Mouse (Mus musculus) lung, postnatal 0 days (tissue): ENCODE results near the gene Tmem38a. TPM values are rescaled to one million over a fixed set of nuclear protein-coding genes. Genes with fewer than 3 reads are reported as not detected.

Experiments used
- ATAC-seq: fragments of 200-750 bp; cut with Nextera tagmentation; 2 replicates; pipeline ENCODE4 v1.8.0; 2017; ENCODE audit warnings: moderate library complexity
- DNase-seq: peaks from one replicate; pipeline ENCODE4 v3.0.0-alpha.2; 2016; ENCODE audit warnings: low spot score
- H3K27ac ChIP-seq: fragments of 300-500 bp; sonication (generic); 2 replicates; pipeline ENCODE4 v1.5.1; 2014; ENCODE audit warnings: antibody characterized with exemption, mild to moderate bottlenecking, low read length, mixed read lengths
- H3K27me3 ChIP-seq: fragments of 300-500 bp; sonication (generic); replicated peaks from 2 replicates; pipeline ENCODE4 v1.6.1; 2014; ENCODE audit warnings: low read length, mixed read lengths; ENCODE audit not compliant: insufficient read depth
- H3K36me3 ChIP-seq: fragments of 300-500 bp; sonication (generic); 2 replicates; pipeline ENCODE4 v1.6.1; 2014; ENCODE audit warnings: low read length, mixed read lengths; ENCODE audit not compliant: insufficient read depth
- H3K4me1 ChIP-seq: fragments of 300-500 bp; sonication (generic); 2 replicates; pipeline ENCODE4 v1.6.1; 2014; ENCODE audit warnings: antibody characterized with exemption, low read depth, low read length, mixed read lengths; ENCODE audit not compliant: insufficient read depth
- H3K4me2 ChIP-seq: fragments of 300-500 bp; sonication (generic); replicated peaks from 2 replicates; pipeline ENCODE4 v1.6.1; 2014; ENCODE audit warnings: low read depth, mild to moderate bottlenecking, low read length, moderate library complexity, mixed read lengths
- H3K4me3 ChIP-seq: fragments of 300-500 bp; sonication (generic); 2 replicates; pipeline ENCODE4 v1.5.1; 2014; ENCODE audit warnings: low read depth, low read length
- H3K9ac ChIP-seq: fragments of 300-500 bp; sonication (generic); replicated peaks from 2 replicates; pipeline ENCODE4 v1.6.1; 2014; ENCODE audit warnings: low read depth, mild to moderate bottlenecking
- H3K9me3 ChIP-seq: fragments of 300-500 bp; sonication (generic); 2 replicates; pipeline ENCODE4 v1.6.1; 2016; ENCODE audit warnings: low read length, mixed read lengths
- CTCF ChIP-seq: IDR thresholded peaks from 2 replicates; pipeline ENCODE4 v1.5.1; 2016; ENCODE audit warnings: antibody characterized with exemption, mild to moderate bottlenecking
- EP300 ChIP-seq: IDR thresholded peaks from 2 replicates; pipeline ENCODE4 v1.6.1; 2016; ENCODE audit warnings: antibody characterized with exemption, mild to moderate bottlenecking, control low read depth
- WGBS: fragments of 180-500 bp; shearing (Covaris S2); extraction: QIAGEN DNeasy Blood & Tissue Kit; methylation state at CpG from one replicate; pipeline ENCODE4 v1.1.7; 2014; 5-methylcytosine and 5-hydroxymethylcytosine counted together
- polyA plus RNA-seq: library from polyadenylated mRNA; unstranded; fragments of >200 nt; fragmentation: Nextera tagmentation; extraction: Ambion mirVana; gene quantifications from 2 replicates; pipeline ENCODE4 v1.2.1, GENCODE M21; 2015

Gene Tmem38a
- polyA plus RNA-seq, 1 experiment from 2014 or later = 17.3 TPM

GRCm38 (mm10) chr8:72570633-72571610 is 933 bp upstream of the Tmem38a start, which contains the start of gene Smim7:
TSS of gene Smim7 (minus strand) at chr8:72571088.
- Histone ChIP-seq H3K4me1 (peaks cover 18% of the 10 kb centered on the region), H3K27me3 (no peaks in the 10 kb centered on the region)
- ATAC-seq = peak; percentile 97

GRCm38 (mm10) chr8:72572507-72572906 is 652 bp downstream of the Tmem38a start:
- Histone ChIP-seq H3K9me3 (no peaks in the 10 kb centered on the region), H3K27ac (peak overlapping the region; percentile 95; the same call in 1 of the 2 replicates), H3K4me3 (peak overlapping the region; percentile 50), H3K36me3 (peaks cover 8% of the 10 kb centered on the region; the same call in 1 of the 2 replicates), H3K9ac (peak overlapping the region; percentile 58), H3K4me1 (peaks cover 18% of the 10 kb centered on the region), H3K4me2 (peak overlapping the region; percentile 87), H3K27me3 (no peaks in the 10 kb centered on the region)
- ATAC-seq (no peak), DNase-seq (peak; percentile 16)
- TF ChIP-seq CTCF (no peak), EP300 (no peak)
- 7% methylated on average over 10 of the region's 10 CpGs for WGBS

More at GRCm38 (mm10) chr8:72570633-72571610, 933 bp upstream of the Tmem38a start, which contains the start of gene Smim7:
- Histone ChIP-seq H3K4me3 (peak within 1 kb of the TSS; percentile 50), H3K9ac (peak within 1 kb of the TSS; percentile 58), H3K36me3 (peaks cover 15% of the 10 kb centered on the region; the same call in 1 of the 2 replicates), H3K9me3 (no peaks in the 10 kb centered on the region), H3K4me2 (peak within 1 kb of the TSS; percentile 87), H3K27ac (peak within 1 kb of the TSS; percentile 95)
- 0 out of 2 replicates have a peak, but pooled peaks have one; percentile 3 for TF ChIP-seq CTCF
- TF ChIP-seq EP300 = peak; percentile 57; the same call in 1 of the 2 replicates
- DNase-seq = peak; percentile 99
- under 1% methylated on average over 52 of the region's 52 CpGs for WGBS

- no peak for ATAC-seq
- Histone ChIP-seq H3K9ac (no peak overlapping the region), H3K4me2 (no peak overlapping the region), H3K4me1 (peaks cover 18% of the 10 kb centered on the region), H3K27me3 (no peaks in the 10 kb centered on the region), H3K9me3 (no peaks in the 10 kb centered on the region), H3K4me3 (no peak overlapping the region), H3K27ac (no peak overlapping the region), H3K36me3 (peaks cover under 1% of the 10 kb centered on the region; the same call in 1 of the 2 replicates)
- WGBS = 80% methylated on average over 6 of the region's 6 CpGs
- TF ChIP-seq CTCF (no peak), EP300 (no peak)
- DNase-seq = no peak
Observed at GRCm38 (mm10) chr8:72573450-72573849, 1.6 kb downstream of the Tmem38a start.

GRCm38 (mm10) chr8:72575915-72576314 is 4.1 kb downstream of the Tmem38a start:
- TF ChIP-seq CTCF = no peak
- TF ChIP-seq EP300 = no peak
- no peak for ATAC-seq
- Histone ChIP-seq H3K4me3 (no peak overlapping the region), H3K36me3 (no peaks in the 10 kb centered on the region), H3K4me1 (peaks cover 8% of the 10 kb centered on the region; the same call in 1 of the 2 replicates), H3K4me2 (no peak overlapping the region), H3K27me3 (no peaks in the 10 kb centered on the region), H3K9me3 (no peaks in the 10 kb centered on the region), H3K27ac (no peak overlapping the region), H3K9ac (no peak overlapping the region)
- WGBS = 91% methylated on average over 6 of the region's 6 CpGs
- no peak for DNase-seq

GRCm38 (mm10) chr8:72577266-72577665 is 5.4 kb downstream of the Tmem38a start:
- ATAC-seq = no peak
- Histone ChIP-seq H3K4me1 (peaks cover 6% of the 10 kb centered on the region; the same call in 1 of the 2 replicates), H3K36me3 (no peaks in the 10 kb centered on the region), H3K9ac (no peak overlapping the region), H3K4me3 (no peak overlapping the region), H3K9me3 (no peaks in the 10 kb centered on the region), H3K27me3 (no peaks in the 10 kb centered on the region), H3K27ac (no peak overlapping the region), H3K4me2 (no peak overlapping the region)
- no peak for DNase-seq
- 51% methylated on average over 3 of the region's 3 CpGs for WGBS
- TF ChIP-seq CTCF = no peak
- TF ChIP-seq EP300 = no peak

GRCm38 (mm10) chr8:72577941-72578340 is 6.1 kb downstream of the Tmem38a start:
- peak; percentile 48 for DNase-seq
- Histone ChIP-seq H3K9ac (no peak overlapping the region), H3K9me3 (no peaks in the 10 kb centered on the region), H3K4me2 (no peak overlapping the region), H3K4me1 (no peaks in the 10 kb centered on the region; the same call in 1 of the 2 replicates), H3K27ac (no peak overlapping the region), H3K4me3 (no peak overlapping the region), H3K27me3 (no peaks in the 10 kb centered on the region), H3K36me3 (no peaks in the 10 kb centered on the region)
- TF ChIP-seq EP300 = no peak
- TF ChIP-seq CTCF = no peak
- peak; percentile 59 for ATAC-seq
- WGBS = 50% methylated on average over 1 of the region's 1 CpGs
